In the genomic region with DNA sequence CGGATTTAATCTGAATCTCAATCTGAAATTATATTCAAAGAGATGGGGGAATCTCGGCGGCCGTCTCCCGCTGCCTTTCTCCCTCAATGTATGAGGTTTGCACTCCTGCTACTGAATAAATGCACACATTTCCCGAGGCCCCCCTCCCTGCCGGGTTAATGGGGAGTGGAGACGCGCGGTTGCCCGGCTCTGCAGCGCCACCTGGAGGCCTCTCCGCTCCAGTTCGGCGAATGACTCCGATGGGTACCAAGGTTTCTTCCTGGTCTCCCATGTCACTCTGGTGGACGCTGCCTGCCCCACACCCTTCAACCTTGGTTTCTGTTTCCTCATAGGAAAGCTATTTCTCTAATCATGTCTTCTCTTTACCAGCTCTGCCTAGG, we compare ENCODE assay signal across 8 mouse cellular contexts. TPM values are rescaled to one million over a fixed set of nuclear protein-coding genes. Genes with fewer than 3 reads are reported as not detected.
DNase-seq lines count a peak whose midpoint lies in the region; ATAC-seq lines count a peak whose summit lies in the region.

No protein-coding gene starts in this region.

- peaks cover 24% of the 10 kb centered on the region for H3K4me1 ChIP-seq in intestine, embryonic 15.5 days (replicated peaks)

- H3K27me3 ChIP-seq in intestine, embryonic 15.5 days (replicated peaks) = peaks cover 47% of the 10 kb centered on the region

- no peak overlapping the region for H3K27ac ChIP-seq in intestine, embryonic 15.5 days

- peak overlapping the region; percentile 98 for H3K4me2 ChIP-seq in intestine, embryonic 15.5 days (replicated peaks)

- H3K9ac ChIP-seq in intestine, embryonic 15.5 days = no peak overlapping the region

- intact Hi-C loops in gastrocnemius, postnatal 36 days (cut with DNase I) = loop anchor here (1.0 kb wide), 1 partner anchor 31 kb away; no protein-coding TSS in a partner anchor
- intact Hi-C loops in left cerebral cortex, postnatal 14 days (cut with DNase I) = loop anchor here (2.0 to 5.0 kb wide), 2 partner anchors 30 to 73 kb away; no protein-coding TSS in a partner anchor

- peak; percentile 90 for DNase-seq in adrenal gland, postnatal 14 days
- DNase-seq in embryo, embryonic 11.5 days (ENCODE audit: low read depth, low spot score) = peak; percentile 71
- peak; percentile 76 to 78 for DNase-seq in gastrocnemius, postnatal 36 days
- DNase-seq in left cerebral cortex, postnatal 14 days (ENCODE audit: low spot score in 2 of 2) = peak; percentile 88 to 94
- peak; percentile 97 for DNase-seq in right cerebral cortex, postnatal 4 days
- no peak for DNase-seq in T-cell, adult 2 months (ENCODE audit: low spot score)

- no peaks in the 10 kb centered on the region for H3K9me3 ChIP-seq in intestine, embryonic 15.5 days

- ATAC-seq in intestine, embryonic 15.5 days = peak; percentile 66
- peak; percentile 87 for ATAC-seq in megakaryocyte-erythroid progenitor cell, adult 5-6 weeks (replicated peaks; ENCODE audit: low FRiP score, low TSS enrichment, poor library complexity, severe bottlenecking)

- peak overlapping the region; percentile 49 for H3K4me3 ChIP-seq in intestine, embryonic 15.5 days (replicated peaks)

- no peaks in the 10 kb centered on the region for H3K36me3 ChIP-seq in intestine, embryonic 15.5 days

- WGBS in intestine, embryonic 15.5 days = under 1% methylated on average over 17 of the region's 17 CpGs

RNA-seq across cellular contexts. Expression of gene Lmo1, which starts 4.6 kb away (rescaled TPM):
- 7.4 and 10.2 TPM in 2 replicates for total RNA-seq in adrenal gland, postnatal 14 days (2021)
- total RNA-seq in gastrocnemius, postnatal 36 days (2021) = 1 to 10 TPM; 2.3 to 2.8 TPM
- polyA plus RNA-seq in intestine, embryonic 15.5 days (2015; fragmentation: Nextera tagmentation; extraction: Ambion mirVana) = 3.5 and 3.8 TPM in 2 replicates
- 10 to 100 TPM; 14.6 to 17.5 TPM for total RNA-seq in left cerebral cortex, postnatal 14 days (2021)
- total RNA-seq in megakaryocyte-erythroid progenitor cell, adult 5-6 weeks (2014; fragmentation: Nextera tagmentation) = not detected in 2 replicates
- total RNA-seq in megakaryocyte-erythroid progenitor cell, adult 5-6 weeks (2017) = not detected in 2 replicates
